Mouse (Mus musculus) cerebellum, adult 2 months (tissue): ENCODE data around the gene Gpx1. TPM values are rescaled to one million over a fixed set of nuclear protein-coding genes. Genes with fewer than 3 reads are reported as not detected.

Source experiments
- DNase-seq, 2 experiments: peaks; one replicate each; pipeline ENCODE4 v3.0.0; 2021
- H3K27ac ChIP-seq: fragments of 200-500 bp; 2 replicates; pipeline ENCODE4 v1.5.1; 2012; ENCODE audit warnings: low read length, control low read depth, inconsistent platforms; ENCODE audit not compliant: insufficient read depth
- H3K27me3 ChIP-seq: fragments of 200-500 bp; 2 replicates; pipeline ENCODE4 v1.6.1; 2012; ENCODE audit warnings: inconsistent platforms, mild to moderate bottlenecking, low read length, moderate library complexity; ENCODE audit not compliant: control insufficient read depth, insufficient read depth
- H3K4me1 ChIP-seq: fragments of 200-500 bp; 2 replicates; pipeline ENCODE4 v1.6.1; 2011; ENCODE audit warnings: low read length; ENCODE audit not compliant: control insufficient read depth, insufficient read depth
- H3K4me3 ChIP-seq: fragments of 200-500 bp; replicated peaks from 2 replicates; pipeline ENCODE3; 2011; ENCODE audit warnings: mild to moderate bottlenecking, low read depth, low read length, control low read depth; ENCODE audit not compliant: insufficient read depth
- CTCF ChIP-seq: fragments of 200-500 bp; IDR thresholded peaks from 2 replicates; pipeline ENCODE4 v1.5.1; 2011; ENCODE audit warnings: low read depth, mild to moderate bottlenecking, control low read depth, low read length, moderate library complexity, borderline replicate concordance; ENCODE audit not compliant: insufficient read depth
- POLR2A ChIP-seq: fragments of 200-500 bp; IDR thresholded peaks from 2 replicates; pipeline ENCODE4 v1.6.1; 2011; ENCODE audit warnings: low read length, control low read depth, borderline replicate concordance; ENCODE audit not compliant: insufficient read depth
- WGBS: fragments of 180-500 bp; shearing (Covaris S2); methylation state at CpG from one replicate; pipeline ENCODE4 v1.1.7; 2018; 5-methylcytosine and 5-hydroxymethylcytosine counted together
- polyA plus RNA-seq: library from polyadenylated mRNA; depleted of rRNA; stranded (reverse); fragments of >200 nt; gene quantifications from 2 replicates; pipeline ENCODE4 v1.2.3, GENCODE M21; 2012

Gene Gpx1
- polyA plus RNA-seq, 1 experiment = 249 TPM

- H3K27ac ChIP-seq = no peak overlapping the region
- H3K4me1 ChIP-seq = peaks cover 9% of the 10 kb centered on the region; the same call in 1 of the 2 replicates
- 7% methylated on average over 1 of the region's 1 CpGs for WGBS
- no peaks in the 10 kb centered on the region for H3K27me3 ChIP-seq
- no peak overlapping the region for H3K4me3 ChIP-seq
- DNase-seq = peak; percentile 29 to 66
- TF ChIP-seq CTCF (no peak), POLR2A (no peak)
Observed at GRCm38 (mm10) chr9:108324784-108325183, 13.9 kb upstream of the Gpx1 start.

GRCm38 (mm10) chr9:108325811-108326210 is 12.9 kb upstream of the Gpx1 start:
- H3K4me1 ChIP-seq = peaks cover 9% of the 10 kb centered on the region; the same call in 1 of the 2 replicates
- 94% methylated on average over 2 of the region's 2 CpGs for WGBS
- H3K27me3 ChIP-seq = no peaks in the 10 kb centered on the region
- H3K27ac ChIP-seq = no peak overlapping the region
- no peak for TF ChIP-seq POLR2A
- TF ChIP-seq CTCF = no peak
- H3K4me3 ChIP-seq = no peak overlapping the region
- DNase-seq = no peak

GRCm38 (mm10) chr9:108337848-108338550 is 704 bp upstream of the Gpx1 start:
- H3K27ac ChIP-seq = 0 out of 2 replicates have a peak overlapping the region, but pooled peaks have one; percentile 5
- TF ChIP-seq CTCF (no peak), POLR2A (no peak)
- 68% methylated on average over 10 of the region's 10 CpGs for WGBS
- H3K27me3 ChIP-seq = no peaks in the 10 kb centered on the region
- peaks cover 4% of the 10 kb centered on the region for H3K4me1 ChIP-seq
- no peak overlapping the region for H3K4me3 ChIP-seq
- no peak for DNase-seq

DNA sequence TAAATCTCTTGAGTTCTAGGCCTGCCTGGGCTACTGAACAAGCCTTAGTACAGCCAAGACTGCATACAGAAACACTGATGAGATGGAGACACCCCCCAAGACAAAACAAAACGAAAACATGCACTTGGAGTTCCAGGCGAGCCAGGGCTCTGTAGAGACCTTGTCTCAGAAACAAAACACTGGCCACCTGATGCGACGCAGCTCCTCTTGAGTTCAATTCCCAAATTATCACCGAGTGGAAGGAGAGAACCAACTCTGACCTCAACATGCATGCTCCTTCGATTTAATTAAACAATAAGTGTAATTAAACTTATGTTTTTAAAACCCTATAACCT is 185 bp upstream of the Gpx1 start:
- no peak overlapping the region for H3K4me3 ChIP-seq
- no peak for TF ChIP-seq POLR2A
- H3K27me3 ChIP-seq = no peaks in the 10 kb centered on the region
- peaks cover 4% of the 10 kb centered on the region for H3K4me1 ChIP-seq
- H3K27ac ChIP-seq = 0 out of 2 replicates have a peak overlapping the region, but pooled peaks have one; percentile 5
- no peak for DNase-seq
- WGBS = 30% methylated on average over 6 of the region's 6 CpGs

- Histone ChIP-seq H3K4me3 (peak overlapping the region; percentile 66), H3K4me1 (peaks cover 4% of the 10 kb centered on the region), H3K27ac (peak overlapping the region; percentile 83; the same call in 1 of the 2 replicates), H3K27me3 (no peaks in the 10 kb centered on the region)
- WGBS = 8% methylated on average over 20 of the region's 20 CpGs
- TF ChIP-seq POLR2A (no peak), CTCF (no peak)
- DNase-seq = peak; percentile 31 to 34
Observed at GRCm38 (mm10) chr9:108339886-108340257, 1.2 kb downstream of the Gpx1 start.

- no peak for TF ChIP-seq POLR2A
- TF ChIP-seq CTCF = no peak
- Histone ChIP-seq H3K27ac (no peak overlapping the region), H3K4me1 (peaks cover 4% of the 10 kb centered on the region), H3K4me3 (peak overlapping the region; percentile 66), H3K27me3 (no peaks in the 10 kb centered on the region)
- 64% methylated on average over 10 of the region's 10 CpGs for WGBS
- no peak for DNase-seq
Observed at GRCm38 (mm10) chr9:108340258-108341138, 1.8 kb downstream of the Gpx1 start.

GRCm38 (mm10) chr9:108341139-108341475 is 2.4 kb downstream of the Gpx1 start:
- Histone ChIP-seq H3K4me3 (no peak overlapping the region), H3K4me1 (peaks cover 4% of the 10 kb centered on the region), H3K27me3 (no peaks in the 10 kb centered on the region), H3K27ac (no peak overlapping the region)
- DNase-seq = no peak
- TF ChIP-seq CTCF (no peak), POLR2A (no peak)
- 88% methylated on average over 5 of the region's 5 CpGs for WGBS

- no peaks in the 10 kb centered on the region for H3K27me3 ChIP-seq
- H3K4me1 ChIP-seq = peaks cover 4% of the 10 kb centered on the region
- TF ChIP-seq CTCF (no peak), POLR2A (no peak)
- no peak for DNase-seq
- no peak overlapping the region for H3K27ac ChIP-seq
- no peak overlapping the region for H3K4me3 ChIP-seq
Observed at GRCm38 (mm10) chr9:108341801-108342200, 3.1 kb downstream of the Gpx1 start.
